Mouse (Mus musculus) lung, adult 2 months (tissue): Measurements from ENCODE around the gene Hist1h4b.

Experiments used
- CTCF ChIP-seq: fragments of 200-500 bp; IDR thresholded peaks from 2 replicates; pipeline ENCODE4 v1.5.1; 2011; ENCODE audit warnings: mild to moderate bottlenecking, low read length, control low read depth; ENCODE audit not compliant: insufficient read depth
- POLR2A ChIP-seq: fragments of 200-500 bp; IDR thresholded peaks from 2 replicates; pipeline ENCODE4 v1.6.1; 2011; ENCODE audit warnings: low read depth, mild to moderate bottlenecking, control low read depth, low read length, borderline replicate concordance; ENCODE audit errors: extremely low read depth

DNA sequence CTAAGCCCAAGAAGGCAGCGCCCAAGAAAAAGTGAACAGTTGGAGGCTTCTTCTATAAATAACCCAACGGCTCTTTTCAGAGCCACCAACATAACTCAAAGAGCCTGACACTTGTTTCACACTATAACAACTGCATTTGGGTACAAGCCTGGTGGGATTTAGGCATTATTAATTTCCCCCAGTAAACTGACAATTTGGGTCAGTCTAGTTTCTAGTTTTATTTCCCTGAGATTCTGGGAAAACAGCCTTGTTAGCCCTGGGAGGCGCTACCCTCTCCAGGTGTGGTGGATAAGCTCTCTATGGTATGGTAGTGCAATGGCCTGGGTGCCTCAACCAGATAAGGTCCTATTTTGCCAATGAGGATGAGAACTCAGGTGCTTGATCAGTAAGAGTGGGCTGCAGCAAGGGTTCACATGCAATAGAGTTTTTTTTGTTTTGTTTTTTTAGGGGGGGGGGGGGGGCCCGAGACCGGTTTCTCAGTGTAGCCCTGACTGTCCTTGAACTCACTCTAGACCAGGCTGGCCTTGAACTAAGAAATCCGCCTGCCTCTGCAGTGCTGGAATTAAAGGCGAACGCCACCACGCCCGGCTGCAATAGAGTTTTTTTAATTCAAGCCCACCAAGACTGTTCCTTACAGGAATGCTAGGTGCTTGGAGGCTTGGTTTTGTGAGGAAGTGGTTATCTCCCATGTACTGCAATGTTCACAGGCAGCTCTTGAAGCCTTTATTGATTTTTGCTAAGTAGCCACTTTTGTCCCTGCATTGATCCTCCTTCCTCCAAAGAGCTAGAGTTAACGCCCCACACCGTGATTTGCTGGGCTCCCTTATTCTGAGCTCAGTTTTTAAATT is 7.7 kb downstream of the Hist1h4b start:
- TF ChIP-seq CTCF = no peak
- no peak for TF ChIP-seq POLR2A
